Mouse (Mus musculus) stomach, embryonic 16.5 days (tissue): ENCODE measurements around the gene C1qtnf2. TPM values are rescaled to one million over a fixed set of nuclear protein-coding genes. Genes with fewer than 3 reads are reported as not detected.

ENCODE experiments used
- polyA plus RNA-seq: library from polyadenylated mRNA; unstranded; fragments of >200 nt; fragmentation: Nextera tagmentation; extraction: Ambion mirVana; gene quantifications from 2 replicates; pipeline ENCODE4 v1.2.1, GENCODE M21; 2015

C1qtnf2 gene
- polyA plus RNA-seq, 1 experiment from 2014 or later: 13.8 TPM

Other genes with a start within 250 kb of the C1qtnf2 start
- 58.7 and 65.1 TPM in 2 replicates for gene Pttg1, start 48.0 kb upstream of the C1qtnf2 start, polyA plus RNA-seq
- gene Slu7, start 40.5 kb upstream of the C1qtnf2 start, polyA plus RNA-seq: 47.0 and 51.1 TPM in 2 replicates
- 9.9 and 11.0 TPM in 2 replicates for gene Ccnjl, start 54.5 kb downstream of the C1qtnf2 start, polyA plus RNA-seq
- gene 4933415A04Rik, start 112.8 kb downstream of the C1qtnf2 start, polyA plus RNA-seq: 3.4 and 3.5 TPM in 2 replicates
- 3.1 and 3.2 TPM in 2 replicates for gene Fabp6, start 127.3 kb downstream of the C1qtnf2 start, polyA plus RNA-seq
- gene Pwwp2a, start 207.7 kb downstream of the C1qtnf2 start, polyA plus RNA-seq: 9.4 and 11.9 TPM in 2 replicates